7 mouse cellular contexts compared by ENCODE assay signal in the genomic region with DNA sequence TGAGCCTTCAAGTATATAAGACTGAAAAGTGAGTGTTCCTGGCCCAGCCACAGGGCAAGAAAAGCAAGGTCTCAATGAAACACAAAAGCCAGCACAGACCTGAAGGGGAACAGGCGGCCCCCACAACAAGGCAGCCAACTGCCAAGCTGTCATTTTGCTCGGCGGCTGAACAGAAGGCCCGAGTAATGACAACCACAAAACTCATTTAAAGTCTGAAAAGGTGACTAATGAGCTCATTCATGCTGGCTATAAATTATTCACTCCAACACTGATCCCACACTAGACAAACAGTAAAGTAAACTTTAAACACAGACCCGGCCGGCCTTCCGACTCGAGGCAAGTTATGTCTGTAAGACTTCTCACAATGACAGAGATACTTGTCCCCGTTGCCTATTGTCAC.
A peak's percentile ranks its signal among the peaks of the same experiment; 100 is the strongest.
DNase-seq lines count a peak whose midpoint lies in the region; ATAC-seq and TF ChIP-seq lines count a peak whose summit lies in the region.

No protein-coding gene starts in this region.

- no peaks in the 10 kb centered on the region for H3K36me3 ChIP-seq in testis, adult 2 months (ENCODE audit: control insufficient read depth, insufficient read depth, low read length)
- no peaks in the 10 kb centered on the region for H3K36me3 ChIP-seq in embryonic facial prominence, embryonic 11.5 days (replicated peaks; ENCODE audit: control insufficient read depth, insufficient read depth, low read depth, low read length)
- H3K36me3 ChIP-seq in intestine, embryonic 14.5 days (ENCODE audit: control insufficient read depth, insufficient read depth, low read length): no peaks in the 10 kb centered on the region
- no peaks in the 10 kb centered on the region for H3K36me3 ChIP-seq in liver, embryonic 13.5 days

- H3K9ac ChIP-seq in embryonic facial prominence, embryonic 11.5 days (replicated peaks; ENCODE audit: low read length): no peak overlapping the region
- H3K9ac ChIP-seq in intestine, embryonic 14.5 days (ENCODE audit: low read length): no peak overlapping the region
- H3K9ac ChIP-seq in liver, embryonic 13.5 days: peak overlapping the region; percentile 34; the same call in 1 of the 2 replicates

- no peaks in the 10 kb centered on the region for H3K27me3 ChIP-seq in testis, adult 2 months (ENCODE audit: control insufficient read depth, insufficient read depth, low read length)
- H3K27me3 ChIP-seq in embryonic facial prominence, embryonic 11.5 days (ENCODE audit: control insufficient read depth, insufficient read depth, low read length): no peaks in the 10 kb centered on the region
- H3K27me3 ChIP-seq in intestine, embryonic 14.5 days (replicated peaks; ENCODE audit: control insufficient read depth, insufficient read depth, low read length): no peaks in the 10 kb centered on the region
- H3K27me3 ChIP-seq in liver, embryonic 13.5 days: no peaks in the 10 kb centered on the region

- no peak overlapping the region for H3K4me2 ChIP-seq in embryonic facial prominence, embryonic 11.5 days (ENCODE audit: low read depth, low read length)
- H3K4me2 ChIP-seq in intestine, embryonic 14.5 days (ENCODE audit: low read length): peak overlapping the region; percentile 59
- peak overlapping the region; percentile 63 for H3K4me2 ChIP-seq in liver, embryonic 13.5 days

- no peaks in the 10 kb centered on the region for H3K9me3 ChIP-seq in embryonic facial prominence, embryonic 11.5 days (replicated peaks; ENCODE audit: control insufficient read depth, low read length)
- H3K9me3 ChIP-seq in intestine, embryonic 14.5 days (ENCODE audit: control insufficient read depth, low read length): no peaks in the 10 kb centered on the region; the same call in 1 of the 2 replicates
- no peaks in the 10 kb centered on the region for H3K9me3 ChIP-seq in liver, embryonic 13.5 days (replicated peaks)

- H3K4me1 ChIP-seq in testis, adult 2 months (ENCODE audit: control insufficient read depth, insufficient read depth, low read length): peaks cover 2% of the 10 kb centered on the region; the same call in 1 of the 2 replicates
- no peaks in the 10 kb centered on the region for H3K4me1 ChIP-seq in embryonic facial prominence, embryonic 11.5 days (ENCODE audit: control insufficient read depth, insufficient read depth, low read length)
- peaks cover 10% of the 10 kb centered on the region for H3K4me1 ChIP-seq in intestine, embryonic 14.5 days (replicated peaks; ENCODE audit: control insufficient read depth, insufficient read depth, low read length)
- H3K4me1 ChIP-seq in liver, embryonic 13.5 days (replicated peaks): peaks cover 40% of the 10 kb centered on the region

- H3K4me3 ChIP-seq in testis, adult 2 months (ENCODE audit: control insufficient read depth, low read depth, low read length): no peak overlapping the region
- no peak overlapping the region for H3K4me3 ChIP-seq in embryonic facial prominence, embryonic 11.5 days (ENCODE audit: low read depth, low read length)
- no peak overlapping the region for H3K4me3 ChIP-seq in intestine, embryonic 14.5 days (ENCODE audit: low read depth, low read length)
- H3K4me3 ChIP-seq in liver, embryonic 13.5 days (replicated peaks): 0 out of 2 replicates have a peak overlapping the region, but pooled peaks have one; percentile 3

- 48% methylated on average over 9 of the region's 9 CpGs for WGBS in embryonic facial prominence, embryonic 11.5 days
- WGBS in intestine, embryonic 14.5 days: 21% methylated on average over 9 of the region's 9 CpGs
- 51% methylated on average over 9 of the region's 9 CpGs for WGBS in liver, embryonic 13.5 days (ENCODE audit: insufficient replicate concordance)

- TF ChIP-seq POLR2A in testis, adult 2 months (IDR thresholded peaks at IDR 0.05; ENCODE audit: control insufficient read depth, low read depth, low read length): no peak

- no peak for DNase-seq in testis, postnatal 14 days (ENCODE audit: low spot score)
- peak; percentile 25 for DNase-seq in embryonic facial prominence, embryonic 11.5 days (ENCODE audit: low spot score)
- DNase-seq in intestine, embryonic 14.5 days (ENCODE audit: low spot score): no peak
- no peak for DNase-seq in liver, embryonic 13.5 days
- peak; percentile 43 for DNase-seq in testis, postnatal 10 days (ENCODE audit: low spot score)

- TF ChIP-seq CTCF in testis, adult 2 months (IDR thresholded peaks at IDR 0.05; ENCODE audit: control insufficient read depth, insufficient read depth, insufficient replicate concordance, low read depth, low read length): no peak

- no peak for ATAC-seq in embryonic facial prominence, embryonic 11.5 days (replicated peaks; ENCODE audit: insufficient number of reproducible peaks, low FRiP score, low TSS enrichment, low read depth)
- no peak for ATAC-seq in intestine, embryonic 14.5 days (replicated peaks; ENCODE audit: low FRiP score, low TSS enrichment, low read depth)
- ATAC-seq in liver, embryonic 13.5 days (ENCODE audit: low read depth): no peak
- no peak for ATAC-seq in activated CD4-positive, CD25-positive, alpha-beta regulatory T cell, adult 4 months

- H3K27ac ChIP-seq in testis, adult 2 months (ENCODE audit: control insufficient read depth, insufficient read depth, low read depth, low read length): peak overlapping the region; percentile 13; the same call in 1 of the 2 replicates
- no peak overlapping the region for H3K27ac ChIP-seq in embryonic facial prominence, embryonic 11.5 days (replicated peaks; ENCODE audit: low read depth, low read length)
- H3K27ac ChIP-seq in intestine, embryonic 14.5 days (ENCODE audit: low read depth): peak overlapping the region; percentile 49
- peak overlapping the region; percentile 50; the same call in 1 of the 2 replicates for H3K27ac ChIP-seq in liver, embryonic 13.5 days

Comparison
In these comparisons a context has a peak if more than half of its experiments do, and no peak if none do; other contexts are left out.
1. DNase-seq: peak in embryonic facial prominence, embryonic 11.5 days (single experiment) and testis, postnatal 10 days (single experiment); none in testis, postnatal 14 days (single experiment), intestine, embryonic 14.5 days (single experiment) and liver, embryonic 13.5 days (single experiment).